Mouse (Mus musculus): ENCODE results near the gene Otulin.

- TF ChIP-seq POLR2A (IDR thresholded peaks at IDR 0.05; ENCODE audit: borderline replicate concordance, low read depth, low read length) (no peak), CTCF (IDR thresholded peaks at IDR 0.05; ENCODE audit: low read depth, low read length) (no peak)
Observed at GRCm38 (mm10) chr15:27503801-27504730, 126.4 kb downstream of the Otulin start.
